Comparison of ENCODE assay signal across 11 mouse cellular contexts in the genomic region with DNA sequence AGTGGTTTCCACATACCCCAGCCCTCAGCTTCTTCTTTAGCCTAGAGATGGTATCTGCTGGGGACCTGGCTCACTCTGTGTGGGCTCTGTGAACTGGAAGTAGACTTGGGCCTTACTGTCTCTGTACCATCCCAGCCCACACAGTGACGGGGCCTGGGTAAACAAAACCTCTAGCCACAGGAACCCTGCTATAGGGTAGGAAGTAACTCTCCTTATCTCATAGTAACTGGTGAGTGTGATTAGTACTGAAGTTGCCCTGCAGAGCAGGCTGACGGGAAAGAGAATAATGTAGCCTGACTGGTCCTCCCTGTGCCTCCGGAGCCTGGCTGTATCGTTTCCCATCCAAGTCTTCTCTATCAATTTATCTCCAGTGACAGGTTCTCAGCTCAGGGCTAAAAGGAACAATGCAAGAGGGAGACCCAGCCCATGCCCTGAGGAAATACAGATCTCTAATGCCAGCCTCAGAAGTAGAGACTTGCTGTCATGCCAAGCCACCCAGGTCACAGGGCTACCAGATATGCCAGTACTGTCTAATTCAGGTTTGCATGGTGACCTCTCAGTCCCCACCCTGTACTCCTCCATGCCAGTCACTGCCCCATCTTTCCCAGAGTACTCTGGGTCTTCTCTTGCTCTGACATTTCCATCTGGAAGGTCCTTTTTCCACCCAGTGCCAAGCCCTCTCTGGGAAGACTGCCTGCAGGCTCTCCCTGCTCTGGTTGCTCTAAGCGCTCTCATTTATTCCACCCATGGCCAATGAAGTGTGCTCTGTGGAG. TPM values are rescaled to one million over a fixed set of nuclear protein-coding genes. Genes with fewer than 3 reads are reported as not detected.
A peak's percentile ranks its signal among the peaks of the same experiment; 100 is the strongest.
DNase-seq lines count a peak whose midpoint lies in the region; ATAC-seq and TF ChIP-seq lines count a peak whose summit lies in the region.
"Had no signal": no experiment of that assay in that cellular context is flagged by ENCODE, and none has a peak within 500 bp of the region (broad histone marks: within the 10 kb centered on the region; RNA-seq: fewer than 3 reads in every experiment).

No protein-coding gene starts in this region.

- no peak overlapping the region for H3K9ac ChIP-seq in heart, embryonic 11.5 days (ENCODE audit: low read depth, low read length)
- H3K9ac ChIP-seq in intestine, postnatal 0 days (ENCODE audit: low read depth, low read length) = no peak overlapping the region
- H3K9ac ChIP-seq in stomach, embryonic 15.5 days = no peak overlapping the region
- H3K9ac ChIP-seq: limb, embryonic 12.5 days had no signal

- no peaks in the 10 kb centered on the region for H3K9me3 ChIP-seq in heart, embryonic 11.5 days (replicated peaks; ENCODE audit: control insufficient read depth, low read length)
- H3K9me3 ChIP-seq in intestine, postnatal 0 days (ENCODE audit: control insufficient read depth) = no peaks in the 10 kb centered on the region
- no peaks in the 10 kb centered on the region for H3K9me3 ChIP-seq in stomach, embryonic 15.5 days
- H3K9me3 ChIP-seq: limb, embryonic 12.5 days had no signal

- TF ChIP-seq CTCF in intestine, postnatal 0 days (IDR thresholded peaks at IDR 0.05; ENCODE audit: low read depth) = no peak

- no peaks in the 10 kb centered on the region for H3K36me3 ChIP-seq in heart, embryonic 11.5 days (ENCODE audit: control insufficient read depth, insufficient read depth, low read length)
- H3K36me3 ChIP-seq in intestine, postnatal 0 days (ENCODE audit: control insufficient read depth, insufficient read depth) = no peaks in the 10 kb centered on the region
- H3K36me3 ChIP-seq in stomach, embryonic 15.5 days = no peaks in the 10 kb centered on the region
- H3K36me3 ChIP-seq: limb, embryonic 12.5 days had no signal

- H3K4me2 ChIP-seq in heart, embryonic 11.5 days = no peak overlapping the region
- H3K4me2 ChIP-seq in intestine, postnatal 0 days (replicated peaks; ENCODE audit: low read depth) = 0 out of 2 replicates have a peak overlapping the region, but pooled peaks have one; percentile 9
- H3K4me2 ChIP-seq in stomach, embryonic 15.5 days = no peak overlapping the region
- H3K4me2 ChIP-seq: limb, embryonic 12.5 days had no signal

- ATAC-seq in heart, embryonic 11.5 days (replicated peaks; ENCODE audit: insufficient number of reproducible peaks, low FRiP score, low TSS enrichment) = no peak
- peak; percentile 84 for ATAC-seq in intestine, postnatal 0 days
- peak; percentile 73; the same call in 1 of the 2 replicates for ATAC-seq in stomach, embryonic 15.5 days (ENCODE audit: insufficient read depth, low FRiP score, low read depth)
- ATAC-seq: CD4-positive, CD25-positive, alpha-beta regulatory T cell, adult 4 months had no signal

- H3K27ac ChIP-seq in heart, embryonic 11.5 days (ENCODE audit: low read depth, low read length) = peak overlapping the region; percentile 2; the same call in 1 of the 2 replicates
- peak overlapping the region; percentile 58; the same call in 1 of the 2 replicates for H3K27ac ChIP-seq in intestine, postnatal 0 days (ENCODE audit: low read depth, low read length)
- peak overlapping the region; percentile 63 for H3K27ac ChIP-seq in stomach, embryonic 15.5 days
- H3K27ac ChIP-seq: layer of hippocampus, adult 2 months; limb, embryonic 12.5 days had no signal

- DNase-seq in heart, adult 8-10 months (ENCODE audit: low spot score) = no peak
- peak; percentile 56 to 61 for DNase-seq in lung, postnatal 4 days
- no peak for DNase-seq in lung, adult 18-20 months
- no peak for DNase-seq in ovary, postnatal 14 days (ENCODE audit: low spot score)
- DNase-seq in embryo, embryonic 11 days = no peak

- H3K4me3 ChIP-seq in heart, embryonic 11.5 days (ENCODE audit: low read depth, low read length) = no peak overlapping the region
- no peak overlapping the region for H3K4me3 ChIP-seq in intestine, postnatal 0 days (ENCODE audit: low read depth, low read length)
- no peak overlapping the region for H3K4me3 ChIP-seq in stomach, embryonic 15.5 days (replicated peaks)
- H3K4me3 ChIP-seq: layer of hippocampus, adult 2 months; limb, embryonic 12.5 days had no signal

- 24% methylated on average over 5 of the region's 5 CpGs for WGBS in heart, embryonic 11.5 days (ENCODE audit: insufficient replicate concordance)
- WGBS in intestine, postnatal 0 days = 28% methylated on average over 5 of the region's 5 CpGs
- 31% methylated on average over 5 of the region's 5 CpGs for WGBS in stomach, embryonic 15.5 days

- peaks cover 18% of the 10 kb centered on the region for H3K4me1 ChIP-seq in heart, embryonic 11.5 days (ENCODE audit: control insufficient read depth, insufficient read depth, low read length)
- H3K4me1 ChIP-seq in intestine, postnatal 0 days (replicated peaks; ENCODE audit: control insufficient read depth, insufficient read depth, low read length) = peaks cover 3% of the 10 kb centered on the region; the same call in 1 of the 2 replicates
- H3K4me1 ChIP-seq in stomach, embryonic 15.5 days = peaks cover 31% of the 10 kb centered on the region
- H3K4me1 ChIP-seq: limb, embryonic 12.5 days had no signal

- no peaks in the 10 kb centered on the region for H3K27me3 ChIP-seq in heart, embryonic 11.5 days (ENCODE audit: control insufficient read depth, insufficient read depth, low read length)
- H3K27me3 ChIP-seq in intestine, postnatal 0 days (replicated peaks; ENCODE audit: control insufficient read depth, insufficient read depth, low read length) = no peaks in the 10 kb centered on the region; the same call in 1 of the 2 replicates
- no peaks in the 10 kb centered on the region for H3K27me3 ChIP-seq in stomach, embryonic 15.5 days (replicated peaks)
- H3K27me3 ChIP-seq: limb, embryonic 12.5 days had no signal

RNA-seq across cellular contexts. Expression of a gene that starts 29.5 kb away (rescaled TPM):
- polyA plus RNA-seq in heart, embryonic 11.5 days (2014; fragmentation: Nextera tagmentation; extraction: Ambion mirVana) = 0.54 and 0.68 TPM in 2 replicates
- total RNA-seq in heart, adult 8-10 months (2022) = 10 to 100 TPM; 24.6 to 27.7 (median 27.2) TPM
- polyA plus RNA-seq in intestine, postnatal 0 days (2015; fragmentation: Nextera tagmentation; extraction: Ambion mirVana) = 2.0 and 2.6 TPM in 2 replicates
- 3.0 and 4.9 TPM in 2 replicates for polyA plus RNA-seq in stomach, embryonic 15.5 days (2015; fragmentation: Nextera tagmentation; extraction: Ambion mirVana)
- polyA plus RNA-seq: CD4-positive, CD25-positive, alpha-beta regulatory T cell, adult 4 months had no signal

RNA-seq across cellular contexts. Expression of a gene that starts 50.5 kb away (rescaled TPM):
- 16.3 and 20.4 TPM in 2 replicates for polyA plus RNA-seq in heart, embryonic 11.5 days (2014; fragmentation: Nextera tagmentation; extraction: Ambion mirVana)
- 10 to 100 TPM; 17.2 to 23.8 (median 19.1) TPM for total RNA-seq in heart, adult 8-10 months (2022)
- polyA plus RNA-seq in intestine, postnatal 0 days (2015; fragmentation: Nextera tagmentation; extraction: Ambion mirVana) = 20.1 and 26.1 TPM in 2 replicates
- polyA plus RNA-seq in stomach, embryonic 15.5 days (2015; fragmentation: Nextera tagmentation; extraction: Ambion mirVana) = 20.0 and 21.2 TPM in 2 replicates

Comparison
In these comparisons a context has a peak if more than half of its experiments do, and no peak if none do; other contexts are left out.
1. DNase-seq: peak in lung, postnatal 4 days (2 of 2); none in heart, adult 8-10 months (single experiment), lung, adult 18-20 months (0 of 2), ovary, postnatal 14 days (single experiment) and embryo, embryonic 11 days (single experiment).
2. H3K27ac ChIP-seq: peak in every context shown above with its lines; median percentile 63 in stomach, embryonic 15.5 days; 58 in intestine, postnatal 0 days; 2 in heart, embryonic 11.5 days.